Mouse (Mus musculus): ENCODE data around the gene Arntl2. TPM values are rescaled to one million over a fixed set of nuclear protein-coding genes. Genes with fewer than 3 reads are reported as not detected.

Gene Arntl2
- total RNA-seq (2021): 10 to 100 TPM in 1 of 2 experiments, 1 to 10 TPM in 1; 8.2 to 10.2 TPM
- long read RNA-seq, experiment 1, partial matches to known transcripts: 1 of 2 reads
- long read RNA-seq, experiment 1, other reads (novel, unspliced or antisense): 1 of 2 reads
- long read RNA-seq, experiment 2, partial matches to known transcripts: 0 of 2 reads
- long read RNA-seq, experiment 2, other reads (novel, unspliced or antisense): 2 of 2 reads

GRCm38 (mm10) chr6:146795924-146796545 lies at the start of gene Arntl2:
Arntl2 (plus strand) TSS chr6:146796055.
- intact Hi-C loops (cut with DNase I): no loop called here
- TF ChIP-seq CTCF (IDR thresholded peaks at IDR 0.05): no peak
- DNase-seq (ENCODE audit: extremely low spot score in 1 of 2, low spot score in 2 of 2): peak; percentile 69 to 73
- peak within 1 kb of the TSS; percentile 53; the same call in 1 of the 2 replicates for H3K27ac ChIP-seq
- H3K4me3 ChIP-seq: peak within 1 kb of the TSS; percentile 56

GRCm38 (mm10) chr6:146746577-146746976 lies 49.3 kb upstream of the Arntl2 start:
- intact Hi-C loops (cut with DNase I): no loop called here
- no peak overlapping the region for H3K4me3 ChIP-seq
- no peak overlapping the region for H3K27ac ChIP-seq
- no peak for TF ChIP-seq CTCF (IDR thresholded peaks at IDR 0.05)
- DNase-seq (ENCODE audit: extremely low spot score in 1 of 2, low spot score in 2 of 2): no peak

GRCm38 (mm10) chr6:146747057-146747456 lies 48.8 kb upstream of the Arntl2 start:
- no peak overlapping the region for H3K27ac ChIP-seq
- no peak overlapping the region for H3K4me3 ChIP-seq
- intact Hi-C loops (cut with DNase I): no loop called here
- TF ChIP-seq CTCF (IDR thresholded peaks at IDR 0.05): no peak
- DNase-seq (ENCODE audit: extremely low spot score in 1 of 2, low spot score in 2 of 2): no peak

GRCm38 (mm10) chr6:146748271-146748670 lies 47.6 kb upstream of the Arntl2 start:
- intact Hi-C loops (cut with DNase I): no loop called here
- TF ChIP-seq CTCF (IDR thresholded peaks at IDR 0.05): no peak

GRCm38 (mm10) chr6:146751671-146752070 lies 44.2 kb upstream of the Arntl2 start:
- no peak overlapping the region for H3K4me3 ChIP-seq
- intact Hi-C loops (cut with DNase I): no loop called here
- no peak for DNase-seq (ENCODE audit: extremely low spot score in 1 of 2, low spot score in 2 of 2)
- TF ChIP-seq CTCF (IDR thresholded peaks at IDR 0.05): no peak
- H3K27ac ChIP-seq: no peak overlapping the region

More at GRCm38 (mm10) chr6:146748271-146748670, 47.6 kb upstream of the Arntl2 start:
- H3K27ac ChIP-seq: no peak overlapping the region
- H3K4me3 ChIP-seq: no peak overlapping the region
- DNase-seq (ENCODE audit: extremely low spot score in 1 of 2, low spot score in 2 of 2): no peak

- Histone ChIP-seq H3K27ac (no peak overlapping the region), H3K4me3 (no peak overlapping the region)
- DNase-seq (ENCODE audit: extremely low spot score in 1 of 2, low spot score in 2 of 2): no peak
- intact Hi-C loops (cut with DNase I): no loop called here
- no peak for TF ChIP-seq CTCF (IDR thresholded peaks at IDR 0.05)
Observed at GRCm38 (mm10) chr6:146752178-146752577, 43.7 kb upstream of the Arntl2 start.

- DNase-seq (ENCODE audit: extremely low spot score in 1 of 2, low spot score in 2 of 2): no peak
- intact Hi-C loops (cut with DNase I): no loop called here
- Histone ChIP-seq H3K4me3 (no peak overlapping the region), H3K27ac (no peak overlapping the region)
- TF ChIP-seq CTCF (IDR thresholded peaks at IDR 0.05): no peak
Observed at GRCm38 (mm10) chr6:146752612-146753011, 43.2 kb upstream of the Arntl2 start.

GRCm38 (mm10) chr6:146753560-146754160 lies 42.2 kb upstream of the Arntl2 start:
- H3K27ac ChIP-seq: no peak overlapping the region
- intact Hi-C loops (cut with DNase I): no loop called here
- H3K4me3 ChIP-seq: no peak overlapping the region
- no peak for TF ChIP-seq CTCF (IDR thresholded peaks at IDR 0.05)
- no peak for DNase-seq (ENCODE audit: extremely low spot score in 1 of 2, low spot score in 2 of 2)

GRCm38 (mm10) chr6:146755136-146755535 lies 40.7 kb upstream of the Arntl2 start:
- no peak for TF ChIP-seq CTCF (IDR thresholded peaks at IDR 0.05)
- H3K27ac ChIP-seq: no peak overlapping the region
- intact Hi-C loops (cut with DNase I): no loop called here
- DNase-seq (ENCODE audit: extremely low spot score in 1 of 2, low spot score in 2 of 2): no peak
- H3K4me3 ChIP-seq: no peak overlapping the region

GRCm38 (mm10) chr6:146755679-146756078 lies 40.2 kb upstream of the Arntl2 start:
- H3K27ac ChIP-seq: no peak overlapping the region
- DNase-seq (ENCODE audit: extremely low spot score in 1 of 2, low spot score in 2 of 2): no peak
- no peak for TF ChIP-seq CTCF (IDR thresholded peaks at IDR 0.05)
- intact Hi-C loops (cut with DNase I): no loop called here
- H3K4me3 ChIP-seq: no peak overlapping the region

- DNase-seq (ENCODE audit: extremely low spot score in 1 of 2, low spot score in 2 of 2): no peak
- intact Hi-C loops (cut with DNase I): no loop called here
- Histone ChIP-seq H3K27ac (no peak overlapping the region), H3K4me3 (no peak overlapping the region)
- no peak for TF ChIP-seq CTCF (IDR thresholded peaks at IDR 0.05)
Observed at GRCm38 (mm10) chr6:146759027-146759426, 36.8 kb upstream of the Arntl2 start.

GRCm38 (mm10) chr6:146760022-146760421 lies 35.8 kb upstream of the Arntl2 start:
- intact Hi-C loops (cut with DNase I): loop anchor here (5.0 kb wide), 1 partner anchor 33 kb away; no protein-coding TSS in a partner anchor
- TF ChIP-seq CTCF (IDR thresholded peaks at IDR 0.05): no peak
- Histone ChIP-seq H3K27ac (no peak overlapping the region), H3K4me3 (no peak overlapping the region)
- no peak for DNase-seq (ENCODE audit: extremely low spot score in 1 of 2, low spot score in 2 of 2)
